Mouse (Mus musculus): ENCODE data around the gene Ccdc153. TPM values are rescaled to one million over a fixed set of nuclear protein-coding genes. Genes with fewer than 3 reads are reported as not detected.

Ccdc153 gene
- polyA plus RNA-seq, 1 experiment: not detected

- DNase-seq (ENCODE audit: low read depth, low spot score): no peak
Measured at GRCm38 (mm10) chr9:44238501-44239190, 1.8 kb upstream of the Ccdc153 start.

GRCm38 (mm10) chr9:44239447-44239846, 1.0 kb upstream of the Ccdc153 start:
- DNase-seq (ENCODE audit: low read depth, low spot score): no peak
- 8% methylated on average over 5 of the region's 5 CpGs for WGBS

More at GRCm38 (mm10) chr9:44238501-44239190, 1.8 kb upstream of the Ccdc153 start:
- WGBS: 82% methylated on average over 17 of the region's 17 CpGs

GRCm38 (mm10) chr9:44240911-44241310, 435 bp downstream of the Ccdc153 start:
- no peak for DNase-seq (ENCODE audit: low read depth, low spot score)
- 74% methylated on average over 5 of the region's 5 CpGs for WGBS

GRCm38 (mm10) chr9:44241418-44241817, 942 bp downstream of the Ccdc153 start:
- WGBS: 71% methylated on average over 9 of the region's 9 CpGs
- no peak for DNase-seq (ENCODE audit: low read depth, low spot score)

GRCm38 (mm10) chr9:44243621-44244020, 3.1 kb downstream of the Ccdc153 start:
- DNase-seq (ENCODE audit: low read depth, low spot score): no peak
- WGBS: 66% methylated on average over 2 of the region's 2 CpGs

- WGBS: 52% methylated on average over 6 of the region's 6 CpGs
Measured at GRCm38 (mm10) chr9:44247907-44248306, 7.4 kb downstream of the Ccdc153 start.

GRCm38 (mm10) chr9:44249181-44250146, 9.0 kb downstream of the Ccdc153 start:
- 56% methylated on average over 26 of the region's 26 CpGs for WGBS
- no peak for DNase-seq (ENCODE audit: low read depth, low spot score)

More at GRCm38 (mm10) chr9:44247907-44248306, 7.4 kb downstream of the Ccdc153 start:
- no peak for DNase-seq (ENCODE audit: low read depth, low spot score)

- 65% methylated on average over 4 of the region's 4 CpGs for WGBS
- no peak for DNase-seq (ENCODE audit: low read depth, low spot score)
Measured at GRCm38 (mm10) chr9:44250445-44250844, 10.0 kb downstream of the Ccdc153 start.

GRCm38 (mm10) chr9:44251314-44251713, 10.8 kb downstream of the Ccdc153 start, which contains the start of gene Pdzd3:
Pdzd3 (minus strand) TSS chr9:44251471.
- 46% methylated on average over 10 of the region's 10 CpGs for WGBS
- no peak for DNase-seq (ENCODE audit: low read depth, low spot score)

- DNase-seq (ENCODE audit: low read depth, low spot score): no peak
- WGBS: 88% methylated on average over 6 of the region's 6 CpGs
Measured at GRCm38 (mm10) chr9:44253441-44253840, 13.0 kb downstream of the Ccdc153 start.

GRCm38 (mm10) chr9:44254508-44255135, 14.1 kb downstream of the Ccdc153 start:
- DNase-seq (ENCODE audit: low read depth, low spot score): no peak
- 57% methylated on average over 5 of the region's 5 CpGs for WGBS

- 90% methylated on average over 6 of the region's 6 CpGs for WGBS
- no peak for DNase-seq (ENCODE audit: low read depth, low spot score)
Measured at GRCm38 (mm10) chr9:44255136-44255521, 14.7 kb downstream of the Ccdc153 start.

GRCm38 (mm10) chr9:44256213-44256612, 15.7 kb downstream of the Ccdc153 start:
- DNase-seq (ENCODE audit: low read depth, low spot score): no peak

GRCm38 (mm10) chr9:44259014-44259413, 18.5 kb downstream of the Ccdc153 start:
- 84% methylated on average over 10 of the region's 10 CpGs for WGBS
- no peak for DNase-seq (ENCODE audit: low read depth, low spot score)

More at GRCm38 (mm10) chr9:44256213-44256612, 15.7 kb downstream of the Ccdc153 start:
- WGBS: 74% methylated on average over 8 of the region's 8 CpGs

- 70% methylated on average over 14 of the region's 14 CpGs for WGBS
- DNase-seq (ENCODE audit: low read depth, low spot score): no peak
Measured at GRCm38 (mm10) chr9:44261388-44261787, 20.9 kb downstream of the Ccdc153 start.

GRCm38 (mm10) chr9:44266478-44267226, 26.2 kb downstream of the Ccdc153 start:
- no peak for DNase-seq (ENCODE audit: low read depth, low spot score)
- WGBS: 53% methylated on average over 8 of the region's 8 CpGs

GRCm38 (mm10) chr9:44267319-44268026, 27.0 kb downstream of the Ccdc153 start:
- WGBS: 5% methylated on average over 23 of the region's 23 CpGs
- DNase-seq (ENCODE audit: low read depth, low spot score): no peak

- peak; percentile 65 for DNase-seq (ENCODE audit: low read depth, low spot score)
Measured at GRCm38 (mm10) chr9:44268027-44268360, 27.5 kb downstream of the Ccdc153 start.

GRCm38 (mm10) chr9:44268432-44268831, 28.0 kb downstream of the Ccdc153 start, which contains the start of gene Nlrx1:
Nlrx1 (minus strand) TSS chr9:44268599.
- 23% methylated on average over 6 of the region's 6 CpGs for WGBS
- DNase-seq (ENCODE audit: low read depth, low spot score): peak; percentile 61

More at GRCm38 (mm10) chr9:44268027-44268360, 27.5 kb downstream of the Ccdc153 start:
- WGBS: 3% methylated on average over 28 of the region's 28 CpGs

Measured in large intestine, adult 2 months (tissue).